Mouse (Mus musculus) kidney, adult 2 months (tissue): Measurements from ENCODE around the gene Adamts3.

Source experiments
- CTCF ChIP-seq: fragments of 200-500 bp; conservative IDR thresholded peaks from 2 replicates; pipeline ENCODE4 v1.5.1; 2011; ENCODE audit warnings: low read depth, mild to moderate bottlenecking, control low read depth, low read length, moderate library complexity, mixed read lengths; ENCODE audit not compliant: insufficient read depth, insufficient read length
- POLR2A ChIP-seq: fragments of 200-500 bp; IDR thresholded peaks from one replicate; pipeline ENCODE4 v1.6.1; 2011; ENCODE audit warnings: low read depth, low read length, control low read depth

- no peak for TF ChIP-seq CTCF
- no peak for TF ChIP-seq POLR2A
These were observed 1.9 kb upstream of the Adamts3 start for GRCm38 (mm10) chr5:89884991-89885390.
